Mouse (Mus musculus): ENCODE measurements around the gene Fam163a. TPM values are rescaled to one million over a fixed set of nuclear protein-coding genes. Genes with fewer than 3 reads are reported as not detected.
A peak's percentile ranks its signal among the peaks of the same experiment; 100 is the strongest.

The Fam163a gene
- polyA plus RNA-seq, 1 experiment, result 4.0 TPM

DNA sequence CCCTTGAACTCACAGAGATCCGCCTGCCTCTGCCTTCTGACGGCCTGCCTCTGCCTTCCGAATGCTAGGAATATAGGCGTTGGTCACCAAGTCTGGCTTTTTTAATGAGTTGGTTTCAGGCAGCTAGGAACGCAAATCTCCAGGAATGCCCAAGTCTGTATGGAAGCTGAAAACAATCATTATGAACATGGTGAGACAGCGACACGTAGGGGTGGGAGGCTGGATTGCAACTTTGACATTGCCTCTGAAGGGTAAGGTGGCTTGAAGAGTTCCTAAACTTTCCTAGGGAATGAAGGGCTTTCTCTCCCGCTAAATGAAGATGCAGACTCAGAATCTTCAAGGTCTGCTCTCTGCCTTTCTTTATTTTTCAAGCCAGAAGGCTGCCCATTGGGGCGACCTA, 93.7 kb downstream of the Fam163a start:
- TF ChIP-seq CTCF (IDR thresholded peaks at IDR 0.05; ENCODE audit: borderline replicate concordance, extremely low read depth, insufficient read depth, insufficient read length) (no peak), POLR2A (IDR thresholded peaks at IDR 0.05; ENCODE audit: borderline replicate concordance, extremely low read depth, insufficient read depth, insufficient read length, poor library complexity, severe bottlenecking) (no peak)
- DNase-seq (ENCODE audit: low read depth), result no peak

- peak; percentile 19 for DNase-seq (ENCODE audit: low read depth)
- TF ChIP-seq POLR2A (IDR thresholded peaks at IDR 0.05; ENCODE audit: borderline replicate concordance, extremely low read depth, insufficient read depth, insufficient read length, poor library complexity, severe bottlenecking) (no peak), CTCF (IDR thresholded peaks at IDR 0.05; ENCODE audit: borderline replicate concordance, extremely low read depth, insufficient read depth, insufficient read length) (no peak)
Measured at GRCm38 (mm10) chr1:156108400-156108799, 96.4 kb downstream of the Fam163a start.

GRCm38 (mm10) chr1:156107424-156107823, 97.4 kb downstream of the Fam163a start:
- no peak for TF ChIP-seq POLR2A (IDR thresholded peaks at IDR 0.05; ENCODE audit: borderline replicate concordance, extremely low read depth, insufficient read depth, insufficient read length, poor library complexity, severe bottlenecking)
- DNase-seq (ENCODE audit: low read depth), result no peak

DNA sequence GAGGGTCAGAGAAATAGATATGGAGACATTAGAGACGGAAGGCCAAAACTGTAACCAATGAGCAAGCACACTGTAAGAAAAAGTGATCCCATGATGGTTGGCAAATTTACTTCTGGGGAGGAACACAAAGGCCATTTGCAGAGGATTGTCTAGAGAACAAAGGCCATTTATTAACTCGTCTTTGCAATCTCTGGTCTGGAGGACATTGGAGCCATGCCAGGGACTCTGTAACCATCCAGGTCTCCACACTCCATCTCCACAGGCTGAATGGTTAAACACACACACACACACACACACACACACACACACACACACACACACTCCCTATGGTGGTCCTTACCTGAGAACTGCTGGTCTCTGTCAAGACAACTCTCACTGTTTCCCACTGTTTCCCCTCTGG, 99.4 kb downstream of the Fam163a start:
- DNase-seq (ENCODE audit: low read depth), result no peak

GRCm38 (mm10) chr1:156103763-156104162, 101.1 kb downstream of the Fam163a start:
- no peak for DNase-seq (ENCODE audit: low read depth)
- no peak for TF ChIP-seq POLR2A (IDR thresholded peaks at IDR 0.05; ENCODE audit: borderline replicate concordance, extremely low read depth, insufficient read depth, insufficient read length, poor library complexity, severe bottlenecking)
- no peak for TF ChIP-seq CTCF (IDR thresholded peaks at IDR 0.05; ENCODE audit: borderline replicate concordance, extremely low read depth, insufficient read depth, insufficient read length)

More for the DNA sequence above, 99.4 kb downstream of the Fam163a start:
- TF ChIP-seq CTCF (IDR thresholded peaks at IDR 0.05; ENCODE audit: borderline replicate concordance, extremely low read depth, insufficient read depth, insufficient read length) (no peak), POLR2A (IDR thresholded peaks at IDR 0.05; ENCODE audit: borderline replicate concordance, extremely low read depth, insufficient read depth, insufficient read length, poor library complexity, severe bottlenecking) (no peak)

- TF ChIP-seq POLR2A (IDR thresholded peaks at IDR 0.05; ENCODE audit: borderline replicate concordance, extremely low read depth, insufficient read depth, insufficient read length, poor library complexity, severe bottlenecking), result no peak
- no peak for TF ChIP-seq CTCF (IDR thresholded peaks at IDR 0.05; ENCODE audit: borderline replicate concordance, extremely low read depth, insufficient read depth, insufficient read length)
- no peak for DNase-seq (ENCODE audit: low read depth)
Measured at GRCm38 (mm10) chr1:156091811-156092210, 113.0 kb downstream of the Fam163a start.

GRCm38 (mm10) chr1:156090042-156090441, 114.8 kb downstream of the Fam163a start:
- DNase-seq (ENCODE audit: low read depth), result peak; percentile 72
- TF ChIP-seq CTCF (IDR thresholded peaks at IDR 0.05; ENCODE audit: borderline replicate concordance, extremely low read depth, insufficient read depth, insufficient read length) (no peak), POLR2A (IDR thresholded peaks at IDR 0.05; ENCODE audit: borderline replicate concordance, extremely low read depth, insufficient read depth, insufficient read length, poor library complexity, severe bottlenecking) (no peak)

GRCm38 (mm10) chr1:156089561-156089960, 115.3 kb downstream of the Fam163a start:
- DNase-seq (ENCODE audit: low read depth), result no peak
- no peak for TF ChIP-seq POLR2A (IDR thresholded peaks at IDR 0.05; ENCODE audit: borderline replicate concordance, extremely low read depth, insufficient read depth, insufficient read length, poor library complexity, severe bottlenecking)
- TF ChIP-seq CTCF (IDR thresholded peaks at IDR 0.05; ENCODE audit: borderline replicate concordance, extremely low read depth, insufficient read depth, insufficient read length), result no peak

DNA sequence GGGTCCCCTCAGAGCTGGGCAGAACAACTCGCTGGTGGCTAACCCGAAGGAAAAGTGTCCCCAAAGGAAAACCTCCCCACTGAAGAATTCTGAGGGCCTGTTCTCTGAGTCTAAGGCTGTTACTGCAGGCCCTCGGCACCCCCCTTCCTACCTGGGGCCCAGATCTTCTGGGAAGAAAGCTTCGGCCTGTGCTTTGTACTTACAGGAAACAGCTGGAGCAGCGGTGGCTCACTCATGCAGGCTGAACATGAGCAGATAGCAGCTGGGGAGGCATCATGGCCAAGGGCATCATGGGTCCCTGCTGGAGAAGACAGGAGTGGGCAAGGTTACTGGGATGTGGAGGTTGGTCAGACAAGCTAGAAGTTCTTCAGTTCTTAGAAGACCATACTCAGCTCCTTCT, 117.2 kb downstream of the Fam163a start:
- DNase-seq (ENCODE audit: low read depth), result no peak
- TF ChIP-seq CTCF (IDR thresholded peaks at IDR 0.05; ENCODE audit: borderline replicate concordance, extremely low read depth, insufficient read depth, insufficient read length), result no peak
- TF ChIP-seq POLR2A (IDR thresholded peaks at IDR 0.05; ENCODE audit: borderline replicate concordance, extremely low read depth, insufficient read depth, insufficient read length, poor library complexity, severe bottlenecking), result no peak

DNA sequence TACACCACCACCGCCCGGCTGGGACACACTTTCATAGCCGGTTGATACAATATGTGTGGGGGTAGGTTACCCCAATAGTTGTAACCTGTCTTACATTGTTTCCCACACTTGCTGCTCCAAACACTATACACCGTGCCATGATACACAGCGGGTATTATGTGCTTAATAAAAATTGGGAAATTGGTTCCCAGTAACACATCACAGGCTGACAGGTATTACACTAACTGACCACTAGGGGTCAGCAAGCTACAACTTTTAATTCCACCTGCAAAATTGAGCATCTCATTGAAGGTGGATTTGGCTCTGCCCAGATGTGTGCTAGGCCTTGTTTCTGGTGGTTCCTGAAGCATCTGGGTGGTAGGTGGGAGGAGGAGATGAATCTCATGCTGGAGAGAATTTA, 119.1 kb downstream of the Fam163a start:
- TF ChIP-seq POLR2A (IDR thresholded peaks at IDR 0.05; ENCODE audit: borderline replicate concordance, extremely low read depth, insufficient read depth, insufficient read length, poor library complexity, severe bottlenecking), result no peak
- peak; percentile 70; the same call in 1 of the 2 replicates for TF ChIP-seq CTCF (IDR thresholded peaks at IDR 0.05; ENCODE audit: borderline replicate concordance, extremely low read depth, insufficient read depth, insufficient read length)
- peak; percentile 86 for DNase-seq (ENCODE audit: low read depth)

- DNase-seq (ENCODE audit: low read depth), result no peak
- TF ChIP-seq POLR2A (IDR thresholded peaks at IDR 0.05; ENCODE audit: borderline replicate concordance, extremely low read depth, insufficient read depth, insufficient read length, poor library complexity, severe bottlenecking) (no peak), CTCF (IDR thresholded peaks at IDR 0.05; ENCODE audit: borderline replicate concordance, extremely low read depth, insufficient read depth, insufficient read length) (no peak)
Measured at GRCm38 (mm10) chr1:156084603-156085002, 120.2 kb downstream of the Fam163a start.

- DNase-seq (ENCODE audit: low read depth), result no peak
- TF ChIP-seq POLR2A (IDR thresholded peaks at IDR 0.05; ENCODE audit: borderline replicate concordance, extremely low read depth, insufficient read depth, insufficient read length, poor library complexity, severe bottlenecking) (no peak), CTCF (IDR thresholded peaks at IDR 0.05; ENCODE audit: borderline replicate concordance, extremely low read depth, insufficient read depth, insufficient read length) (no peak)
Measured at GRCm38 (mm10) chr1:156077655-156078054, 127.2 kb downstream of the Fam163a start.

Data from brain, embryonic 14.5 days (tissue).